Mouse (Mus musculus) liver, postnatal 0 days (tissue): ENCODE measurements at regions not wholly inside any gene's neighbourhood (a gene's known extent, or its start where the extent isn't known, plus 50 kb on each side); places are given as distances from the start of the nearest gene placed in this dataset.

Source experiments
- CTCF ChIP-seq: sonication (generic); IDR thresholded peaks from 2 replicates; pipeline ENCODE4 v1.5.1; 2016; ENCODE audit warnings: antibody characterized with exemption, low read depth
- EP300 ChIP-seq: IDR thresholded peaks from 2 replicates; pipeline ENCODE4 v1.6.1; 2016; ENCODE audit warnings: antibody characterized with exemption, low read depth, mild to moderate bottlenecking

DNA sequence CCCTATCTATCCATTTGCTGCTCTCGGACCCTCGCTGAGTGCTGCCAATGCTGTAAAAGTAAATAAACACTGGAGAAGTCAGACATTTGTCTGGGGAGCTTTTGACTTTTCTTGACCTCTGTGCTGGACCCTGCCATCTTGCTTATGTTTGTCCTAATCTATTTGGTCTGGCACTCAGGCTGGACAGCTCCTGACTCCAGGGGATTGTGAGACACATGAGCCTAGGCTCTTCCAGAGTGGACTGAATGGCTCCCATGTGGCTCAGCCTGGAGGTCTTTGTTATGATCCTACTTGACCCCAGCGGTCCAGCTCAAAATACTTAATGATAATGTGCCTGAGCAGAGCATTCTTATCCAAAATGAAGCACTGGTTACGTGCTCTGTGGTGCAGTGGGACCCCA, 426.8 kb downstream of the Tns3 start:
- TF ChIP-seq CTCF (no peak), EP300 (no peak)
